In the genomic region with DNA sequence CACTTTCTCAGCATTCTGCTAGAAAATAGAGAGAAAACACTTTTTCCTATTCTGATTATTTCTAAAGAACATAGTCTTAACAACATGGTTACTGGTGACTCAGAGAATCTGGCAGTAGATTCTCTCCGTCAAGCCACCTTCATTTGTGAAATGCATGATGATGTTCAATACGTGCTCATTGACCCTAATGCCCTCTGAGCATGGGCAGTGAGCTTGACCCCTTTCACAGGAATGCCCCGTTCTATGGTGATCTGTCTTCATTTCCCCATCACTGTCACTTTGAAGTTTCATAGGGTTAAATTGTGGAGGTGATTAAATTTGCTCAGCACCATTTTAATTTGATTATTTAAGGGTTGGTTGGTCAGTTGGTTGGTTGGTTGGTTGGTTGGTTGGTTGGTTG, we compare ENCODE assay signal across 17 mouse cellular contexts.
"Had no signal": no experiment of that assay in that cellular context is flagged by ENCODE, and none has a peak within 500 bp of the region (broad histone marks: within the 10 kb centered on the region; RNA-seq: fewer than 3 reads in every experiment).

No protein-coding gene starts in this region.

- H3K36me3 ChIP-seq: midbrain, embryonic 10.5 days; midbrain, embryonic 12.5 days; neural tube, embryonic 13.5 days; neural tube, embryonic 15.5 days had no signal

- H3K27me3 ChIP-seq: midbrain, embryonic 12.5 days; neural tube, embryonic 13.5 days; neural tube, embryonic 15.5 days had no signal

- H3K9me3 ChIP-seq: midbrain, embryonic 10.5 days; midbrain, embryonic 12.5 days; neural tube, embryonic 13.5 days; neural tube, embryonic 15.5 days had no signal

- H3K4me3 ChIP-seq: midbrain, embryonic 10.5 days; midbrain, embryonic 12.5 days; myocyte; neural tube, embryonic 13.5 days; neural tube, embryonic 15.5 days had no signal

- ATAC-seq: midbrain, embryonic 16.5 days had no signal

- H3K27ac ChIP-seq: midbrain, embryonic 10.5 days; midbrain, embryonic 12.5 days; neural tube, embryonic 13.5 days; neural tube, embryonic 15.5 days had no signal

- H3K9ac ChIP-seq: lung, embryonic 14.5 days; midbrain, embryonic 12.5 days; neural tube, embryonic 13.5 days; neural tube, embryonic 15.5 days had no signal

- DNase-seq: lung, adult 18-20 months; lung, embryonic 14.5 days; lung, postnatal 10 days; lung, postnatal 4 days; right cerebral cortex, adult 18-20 months; right cerebral cortex, postnatal 25 days; right cerebral cortex, postnatal 4 days; spleen, adult 18-20 months; thymus, adult 18-20 months; thymus, postnatal 14 days; thymus, postnatal 36 days had no signal

- H3K4me1 ChIP-seq: midbrain, embryonic 10.5 days; midbrain, embryonic 12.5 days; neural tube, embryonic 13.5 days; neural tube, embryonic 15.5 days had no signal

- H3K4me2 ChIP-seq: lung, embryonic 14.5 days; midbrain, embryonic 12.5 days; neural tube, embryonic 13.5 days; neural tube, embryonic 15.5 days had no signal
